Mouse (Mus musculus): ENCODE measurements around the gene Btbd6.

DNA sequence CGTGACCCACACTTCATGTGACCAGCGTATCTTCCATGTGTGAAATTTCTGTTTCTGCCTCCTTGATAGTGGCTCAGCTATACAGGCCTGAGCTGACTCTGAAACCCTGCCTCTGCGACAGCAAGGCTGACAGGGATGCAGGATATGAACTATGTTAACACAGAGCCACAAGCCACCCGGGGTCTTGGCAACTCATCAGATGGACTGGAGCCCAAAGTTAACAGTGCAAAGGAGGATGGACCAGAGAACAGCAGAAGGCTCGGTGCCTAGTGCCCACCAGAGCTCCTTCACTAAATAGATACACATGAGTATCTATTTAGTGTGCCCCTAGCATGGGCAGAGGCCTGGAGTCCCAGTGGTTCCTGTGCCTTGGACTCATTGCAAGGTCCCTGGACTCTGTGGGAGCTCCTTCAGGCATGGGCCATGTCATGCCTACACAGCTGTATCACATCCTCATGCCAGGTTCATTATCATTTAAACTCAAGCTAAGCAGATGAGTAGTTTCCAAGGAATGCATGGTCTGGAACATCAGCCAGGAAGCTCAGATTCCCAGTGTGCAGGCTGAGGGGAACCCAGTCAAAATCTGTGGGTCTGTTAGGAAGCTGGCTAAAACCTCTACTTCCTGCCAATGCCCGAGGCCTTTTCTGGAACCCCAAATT lies 35.5 kb downstream of the Btbd6 start:
- no peak for TF ChIP-seq CTCF (IDR thresholded peaks at IDR 0.05)
- TF ChIP-seq EP300 (IDR thresholded peaks at IDR 0.05), result 0 out of 2 replicates have a peak, but pooled peaks have one; percentile 22

Data from lung, postnatal 0 days (tissue).